Mouse (Mus musculus) ES-E14 (cell line): ENCODE data around the gene Btnl1. TPM values are rescaled to one million over a fixed set of nuclear protein-coding genes. Genes with fewer than 3 reads are reported as not detected.

Source experiments
- DNase-seq: peaks from one replicate; pipeline ENCODE4 v3.0.0-alpha.2; 2013; ENCODE audit warnings: low read depth, low spot score
- H3K27ac ChIP-seq: 2 replicates; pipeline ENCODE4 v1.5.1; 2012; ENCODE audit warnings: low read depth, mild to moderate bottlenecking, low read length, moderate library complexity, mixed read lengths; ENCODE audit not compliant: poor library complexity, insufficient read depth, severe bottlenecking
- H3K36me3 ChIP-seq: 2 replicates; pipeline ENCODE4 v1.6.1; 2012; ENCODE audit warnings: mild to moderate bottlenecking, low read length, moderate library complexity, mixed read lengths; ENCODE audit not compliant: control insufficient read depth, poor library complexity, insufficient read depth, severe bottlenecking
- H3K4me1 ChIP-seq, 2 experiments: fragments of 150-350 bp in 1 of 2; sonication (generic) in 1 of 2; 2 replicates each; pipeline ENCODE4 v1.6.1; 2012; ENCODE audit warnings: low read length in 2 of 2, mild to moderate bottlenecking in 1 of 2, mixed read lengths in 1 of 2; ENCODE audit not compliant: control insufficient read depth in 2 of 2, insufficient read depth in 2 of 2, poor library complexity in 1 of 2
- H3K4me3 ChIP-seq, 2 experiments: fragments of 150-350 bp in 1 of 2; sonication (generic) in 1 of 2; 2 replicates each; pipeline ENCODE4 v1.5.1; 2012; ENCODE audit warnings: low read length in 2 of 2, low read depth in 1 of 2, mild to moderate bottlenecking in 1 of 2, mixed read lengths in 1 of 2; ENCODE audit not compliant: insufficient read depth in 1 of 2, poor library complexity in 1 of 2, severe bottlenecking in 1 of 2
- H3K9ac ChIP-seq: 2 replicates; pipeline ENCODE4 v1.6.1; 2012; ENCODE audit warnings: low read depth, mild to moderate bottlenecking, low read length, mixed read lengths; ENCODE audit not compliant: poor library complexity, insufficient read depth, severe bottlenecking
- H3K9me3 ChIP-seq: fragments of 150-350 bp; sonication (generic); 2 replicates; pipeline ENCODE4 v1.6.1; 2012; ENCODE audit warnings: low read depth, mild to moderate bottlenecking, low read length; ENCODE audit not compliant: control insufficient read depth, insufficient read depth
- CHD2 ChIP-seq: IDR thresholded peaks from 2 replicates; pipeline ENCODE4 v1.6.1; 2014; ENCODE audit warnings: mild to moderate bottlenecking, low read depth, low read length, inconsistent platforms
- HCFC1 ChIP-seq: IDR thresholded peaks from 2 replicates; pipeline ENCODE4 v1.6.1; 2012; ENCODE audit warnings: low read length, inconsistent platforms, borderline replicate concordance; ENCODE audit not compliant: insufficient read depth
- MAFK ChIP-seq: IDR thresholded peaks from 2 replicates; pipeline ENCODE4 v1.6.1; 2014; ENCODE audit warnings: mild to moderate bottlenecking, low read depth, low read length, inconsistent platforms; ENCODE audit not compliant: insufficient read depth
- ZC3H11A ChIP-seq: IDR thresholded peaks from 2 replicates; pipeline ENCODE4 v1.6.1; 2012; ENCODE audit warnings: low read depth, mild to moderate bottlenecking, inconsistent platforms, low read length, borderline replicate concordance
- ZNF384 ChIP-seq: IDR thresholded peaks from 2 replicates; pipeline ENCODE4 v1.6.1; 2012; ENCODE audit warnings: low read depth, low read length, inconsistent platforms
- in situ Hi-C, 2 experiments: fragments of 600-800 bp; cut with MboI; formaldehyde crosslinking; loops; one replicate each; pipeline ENCODE4 v1.15.1; 2025; ENCODE audit warnings: low sequenced_read_pairs in 2 of 2, inconsistent platforms in 1 of 2; ENCODE audit not compliant: unreplicated experiment in 2 of 2
- total RNA-seq: library from RNA; depleted of rRNA; stranded (reverse); fragments of 300-350 nt; gene quantifications from 2 replicates; pipeline ENCODE4 v1.2.3, GENCODE M21; 2012; rRNA removed

The Btnl1 gene
- total RNA-seq, 1 experiment, result not detected

DNA sequence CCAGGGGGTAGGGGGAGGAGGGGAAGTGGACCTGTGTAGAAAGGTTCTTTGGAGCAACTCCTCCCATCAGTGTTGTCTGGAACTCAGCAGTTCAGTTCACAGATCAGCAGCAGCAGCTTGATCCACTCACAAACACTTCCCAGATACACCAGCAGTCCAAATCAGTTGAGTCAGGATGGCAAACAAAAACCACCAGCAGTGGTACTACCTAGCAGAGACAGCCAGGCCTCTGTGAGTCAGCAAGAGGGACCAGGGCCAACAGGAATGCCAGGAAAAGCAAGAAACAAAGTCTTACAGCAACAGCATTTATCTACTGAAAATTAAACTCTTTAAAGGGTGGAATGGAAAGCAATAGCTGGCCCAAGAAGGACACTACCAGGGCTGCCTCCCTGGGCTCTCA lies 50.7 kb downstream of the Btnl1 start:
- Histone ChIP-seq H3K27ac (no peak overlapping the region), H3K9me3 (no peaks in the 10 kb centered on the region), H3K4me3 (no peak overlapping the region), H3K4me1 (no peaks in the 10 kb centered on the region), H3K36me3 (no peaks in the 10 kb centered on the region), H3K9ac (no peak overlapping the region)
- no peak for TF ChIP-seq CHD2
- TF ChIP-seq ZNF384, result no peak
- TF ChIP-seq HCFC1, result no peak
- TF ChIP-seq MAFK, result no peak
- TF ChIP-seq ZC3H11A, result no peak
- DNase-seq, result no peak
- in situ Hi-C loops, result no loop called here

Other genes with a start within 250 kb of the Btnl1 start
- 0.31 TPM in 1 of 2 replicates, not detected in the other for gene H2-DMb2, start 233.8 kb upstream of the Btnl1 start, total RNA-seq
- gene H2-DMb1, start 224.1 kb upstream of the Btnl1 start, total RNA-seq, result 3.1 and 5.0 TPM in 2 replicates
- 13.9 and 23.1 TPM in 2 replicates for gene Tap1, start 189.6 kb upstream of the Btnl1 start, total RNA-seq
- 3.8 and 4.1 TPM in 2 replicates for gene Psmb9, start 189.4 kb upstream of the Btnl1 start, total RNA-seq
- 3.2 and 7.4 TPM in 2 replicates for gene Psmb8, start 179.4 kb upstream of the Btnl1 start, total RNA-seq
- 4.0 and 5.1 TPM in 2 replicates for gene Tap2, start 173.6 kb upstream of the Btnl1 start, total RNA-seq
- gene H2-Ob, start 138.2 kb upstream of the Btnl1 start, total RNA-seq, result not detected in 2 replicates
- 1.9 and 2.9 TPM in 2 replicates for gene H2-Ab1, start 119.4 kb upstream of the Btnl1 start, total RNA-seq
- 0.48 and 1.6 TPM in 2 replicates for gene H2-Aa, start 89.3 kb upstream of the Btnl1 start, total RNA-seq
- 3.4 and 5.7 TPM in 2 replicates for gene H2-Eb1, start 71.3 kb upstream of the Btnl1 start, total RNA-seq
- not detected in 2 replicates for gene H2-Eb2, start 51.5 kb upstream of the Btnl1 start, total RNA-seq
- gene Btnl2, start 22.3 kb upstream of the Btnl1 start, total RNA-seq, result not detected in 2 replicates
- not detected in 2 replicates for gene BC051142, start 21.7 kb downstream of the Btnl1 start, total RNA-seq
- gene Btnl4, start 100.2 kb downstream of the Btnl1 start, total RNA-seq, result not detected in 2 replicates
- gene Btnl6, start 140.2 kb downstream of the Btnl1 start, total RNA-seq, result not detected in 2 replicates
- 14.0 and 24.7 TPM in 2 replicates for gene Notch4, start 187.1 kb downstream of the Btnl1 start, total RNA-seq
- 4.9 and 5.8 TPM in 2 replicates for gene Gpsm3, start 212.7 kb downstream of the Btnl1 start, total RNA-seq
- 36.0 and 47.2 TPM in 2 replicates for gene Pbx2, start 214.1 kb downstream of the Btnl1 start, total RNA-seq
- gene Ager, start 220.7 kb downstream of the Btnl1 start, total RNA-seq, result 2.3 and 2.5 TPM in 2 replicates
- 21.4 and 22.8 TPM in 2 replicates for gene Rnf5, start 226.6 kb downstream of the Btnl1 start, total RNA-seq
- gene Agpat1, start 227.1 kb downstream of the Btnl1 start, total RNA-seq, result 55.9 and 62.7 TPM in 2 replicates
- 1.0 and 2.0 TPM in 2 replicates for gene Egfl8, start 238.8 kb downstream of the Btnl1 start, total RNA-seq